ENCODE assay signal across 8 mouse cellular contexts in the genomic region with DNA sequence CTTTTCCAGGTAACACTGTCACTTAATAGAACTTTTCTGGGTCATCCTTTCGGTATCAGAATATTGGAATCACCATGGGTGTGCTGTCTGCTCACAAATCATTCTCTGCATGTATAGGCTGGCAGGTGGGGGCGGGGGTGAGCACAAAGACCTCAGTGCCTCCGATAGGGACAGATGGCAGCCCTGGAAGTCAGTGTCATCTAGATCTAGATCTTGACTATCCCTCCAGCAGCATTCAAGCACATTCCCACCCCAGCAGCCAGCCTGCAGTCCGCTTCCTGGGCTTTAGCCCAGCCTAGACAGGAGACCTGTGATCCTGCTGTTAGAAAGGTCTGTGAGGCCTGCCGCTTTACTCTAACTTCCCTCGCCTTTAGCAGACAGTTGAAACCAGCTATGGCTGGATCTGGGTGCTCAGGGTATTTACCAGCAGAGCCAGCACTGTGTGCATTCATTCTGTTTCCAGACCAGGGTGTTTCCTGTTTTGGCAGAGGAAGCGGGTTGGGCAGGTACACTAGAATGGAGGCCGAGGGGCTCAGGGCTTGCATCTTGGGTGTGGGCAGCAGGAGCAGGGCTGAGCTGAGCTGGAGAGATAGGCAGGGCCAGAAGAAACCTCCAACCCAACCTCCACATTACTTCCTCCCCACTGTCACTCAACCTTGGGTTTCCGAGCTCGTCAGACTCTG.
DNase-seq lines count a peak whose midpoint lies in the region; ATAC-seq and TF ChIP-seq lines count a peak whose summit lies in the region.

No protein-coding gene starts in this region.

- 0 out of 2 replicates have a peak overlapping the region, but pooled peaks have one; percentile 15 for H3K27ac ChIP-seq in hindbrain, embryonic 13.5 days
- H3K27ac ChIP-seq in hindbrain, embryonic 11.5 days (ENCODE audit: low read depth, low read length): no peak overlapping the region
- H3K27ac ChIP-seq in liver, embryonic 14.5 days: peak overlapping the region; percentile 27; the same call in 1 of the 2 replicates

- TF ChIP-seq CTCF in liver, embryonic 14.5 days (IDR thresholded peaks at IDR 0.05; ENCODE audit: low read depth): no peak

- no peaks in the 10 kb centered on the region for H3K27me3 ChIP-seq in hindbrain, embryonic 13.5 days
- H3K27me3 ChIP-seq in hindbrain, embryonic 11.5 days (ENCODE audit: control insufficient read depth, insufficient read depth, low read length): no peaks in the 10 kb centered on the region
- H3K27me3 ChIP-seq in liver, embryonic 14.5 days (ENCODE audit: control insufficient read depth, insufficient read depth, low read length): no peaks in the 10 kb centered on the region

- no peaks in the 10 kb centered on the region for H3K9me3 ChIP-seq in hindbrain, embryonic 13.5 days
- H3K9me3 ChIP-seq in hindbrain, embryonic 11.5 days (ENCODE audit: control insufficient read depth, low read length): no peaks in the 10 kb centered on the region
- H3K9me3 ChIP-seq in liver, embryonic 14.5 days (ENCODE audit: control insufficient read depth, low read length): no peaks in the 10 kb centered on the region

- H3K4me3 ChIP-seq in hindbrain, embryonic 13.5 days: no peak overlapping the region
- no peak overlapping the region for H3K4me3 ChIP-seq in hindbrain, embryonic 11.5 days (ENCODE audit: low read depth, low read length)
- no peak overlapping the region for H3K4me3 ChIP-seq in liver, embryonic 14.5 days (ENCODE audit: insufficient read depth in 1 of 2, low read depth in 2 of 2, low read length in 2 of 2)

- WGBS in hindbrain, embryonic 13.5 days: 82% methylated on average over 10 of the region's 10 CpGs
- 82% methylated on average over 10 of the region's 10 CpGs for WGBS in hindbrain, embryonic 11.5 days
- 17% methylated on average over 10 of the region's 10 CpGs for WGBS in liver, embryonic 14.5 days (ENCODE audit: insufficient replicate concordance)

- no peak for ATAC-seq in hindbrain, embryonic 13.5 days (ENCODE audit: low FRiP score)
- ATAC-seq in hindbrain, embryonic 11.5 days (ENCODE audit: low FRiP score): no peak
- ATAC-seq in liver, embryonic 14.5 days (ENCODE audit: insufficient read depth): peak; percentile 80

- H3K36me3 ChIP-seq in hindbrain, embryonic 13.5 days: no peaks in the 10 kb centered on the region
- no peaks in the 10 kb centered on the region for H3K36me3 ChIP-seq in hindbrain, embryonic 11.5 days (ENCODE audit: control insufficient read depth, insufficient read depth, low read length)
- no peaks in the 10 kb centered on the region for H3K36me3 ChIP-seq in liver, embryonic 14.5 days (replicated peaks; ENCODE audit: control insufficient read depth, insufficient read depth, low read depth)

- no peak for DNase-seq in hindbrain, embryonic 11.5 days (ENCODE audit: low spot score)
- DNase-seq in CD4-positive, CD25-positive, alpha-beta regulatory T cell, adult 2 months (ENCODE audit: low read depth, low spot score): peak; percentile 50
- peak; percentile 8 for DNase-seq in c-Kit-positive CD71-positive TER-119-positive erythroid progenitor cells, embryonic 14.5 days (ENCODE audit: low spot score)
- DNase-seq in liver, embryonic 14.5 days (ENCODE audit: low read depth in 3 of 3, low spot score in 3 of 3): peak; percentile 4 to 22 (median 9)
- DNase-seq in embryo, embryonic 9.5 days (ENCODE audit: extremely low spot score): no peak
- no peak for DNase-seq in heart, postnatal 4 days
- no peak for DNase-seq in layer of hippocampus, postnatal 36 days

- H3K4me1 ChIP-seq in hindbrain, embryonic 13.5 days (replicated peaks): peaks cover 18% of the 10 kb centered on the region
- no peaks in the 10 kb centered on the region; the same call in 1 of the 2 replicates for H3K4me1 ChIP-seq in hindbrain, embryonic 11.5 days (replicated peaks; ENCODE audit: control insufficient read depth, insufficient read depth, low read length)
- peaks cover 0 to 8% of the 10 kb centered on the region in 2 experiments; a peak in 2 of 4 replicates for H3K4me1 ChIP-seq in liver, embryonic 14.5 days (replicated peaks; ENCODE audit: control insufficient read depth in 2 of 2, insufficient read depth in 2 of 2, low read length in 1 of 2)

- H3K4me2 ChIP-seq in hindbrain, embryonic 13.5 days: no peak overlapping the region
- no peak overlapping the region for H3K4me2 ChIP-seq in hindbrain, embryonic 11.5 days (replicated peaks; ENCODE audit: low read depth, low read length)
- H3K4me2 ChIP-seq in liver, embryonic 14.5 days (ENCODE audit: low read depth): peak overlapping the region; percentile 13

- TF ChIP-seq EP300 in liver, embryonic 14.5 days (IDR thresholded peaks at IDR 0.05; ENCODE audit: low read depth): no peak

- no peak overlapping the region for H3K9ac ChIP-seq in hindbrain, embryonic 13.5 days
- H3K9ac ChIP-seq in hindbrain, embryonic 11.5 days (ENCODE audit: low read depth, low read length): no peak overlapping the region
- H3K9ac ChIP-seq in liver, embryonic 14.5 days (replicated peaks): no peak overlapping the region

Comparison
In these comparisons a context has a peak if more than half of its experiments do, and no peak if none do; other contexts are left out.
1. DNase-seq: peak in CD4-positive, CD25-positive, alpha-beta regulatory T cell, adult 2 months (single experiment), c-Kit-positive CD71-positive TER-119-positive erythroid progenitor cells, embryonic 14.5 days (single experiment) and liver, embryonic 14.5 days (3 of 3); none in hindbrain, embryonic 11.5 days (single experiment), embryo, embryonic 9.5 days (single experiment), heart, postnatal 4 days (single experiment) and layer of hippocampus, postnatal 36 days (0 of 2).